ENCODE assay signal across 23 mouse cellular contexts in genomic region chr6:24583456-24583855, GRCm38 (mm10). TPM values are rescaled to one million over a fixed set of nuclear protein-coding genes. Genes with fewer than 3 reads are reported as not detected.
DNase-seq lines count a peak whose midpoint lies in the region; ATAC-seq lines count a peak whose summit lies in the region.
"Had no signal": no experiment of that assay in that cellular context is flagged by ENCODE, and none has a peak within 500 bp of the region (broad histone marks: within the 10 kb centered on the region; RNA-seq: fewer than 3 reads in every experiment).

No protein-coding gene starts in this region.

- no peaks in the 10 kb centered on the region for H3K27me3 ChIP-seq in heart, embryonic 10.5 days (ENCODE audit: insufficient read depth, poor library complexity, severe bottlenecking)
- no peaks in the 10 kb centered on the region for H3K27me3 ChIP-seq in heart, embryonic 12.5 days (replicated peaks)
- H3K27me3 ChIP-seq: embryonic facial prominence, embryonic 12.5 days; forebrain, embryonic 15.5 days; intestine, embryonic 15.5 days had no signal

- no peak for ATAC-seq in heart, embryonic 12.5 days (ENCODE audit: insufficient number of reproducible peaks, low FRiP score)
- ATAC-seq: forebrain, embryonic 15.5 days; intestine, embryonic 15.5 days had no signal

- intact Hi-C loops in heart, postnatal 10 days (cut with DNase I): no loop called here

- WGBS in heart, embryonic 10.5 days: 83% methylated on average over 3 of the region's 3 CpGs
- 70% methylated on average over 3 of the region's 3 CpGs for WGBS in heart, embryonic 12.5 days

- no peak overlapping the region for H3K4me3 ChIP-seq in heart, embryonic 10.5 days
- no peak overlapping the region for H3K4me3 ChIP-seq in heart, embryonic 12.5 days
- H3K4me3 ChIP-seq: embryonic facial prominence, embryonic 12.5 days; forebrain, embryonic 15.5 days; hindbrain, embryonic 10.5 days; intestine, embryonic 15.5 days had no signal

- no peaks in the 10 kb centered on the region for H3K36me3 ChIP-seq in heart, embryonic 10.5 days
- H3K36me3 ChIP-seq in heart, embryonic 12.5 days: no peaks in the 10 kb centered on the region
- H3K36me3 ChIP-seq: embryonic facial prominence, embryonic 12.5 days; forebrain, embryonic 15.5 days; hindbrain, embryonic 10.5 days; intestine, embryonic 15.5 days had no signal

- DNase-seq in adrenal gland, postnatal 10 days: peak; percentile 18
- no peak for DNase-seq in adrenal gland, adult 2 months
- DNase-seq in heart, adult 11 months: peak; percentile 98
- DNase-seq in heart, embryonic 10.5 days (ENCODE audit: low spot score): no peak
- peak; percentile 78 to 82 for DNase-seq in heart, adult 9 months (ENCODE audit: low spot score in 2 of 2)
- DNase-seq in heart, postnatal 10 days: peak; percentile 18 to 31
- no peak for DNase-seq in yolk sac, embryonic 10.5 days (ENCODE audit: low spot score)
- DNase-seq: adrenal gland, postnatal 36 days; cerebellum, adult 2 months; cerebellum, postnatal 25 days; kidney, adult 18-20 months had no signal

- no peak overlapping the region for H3K4me2 ChIP-seq in heart, embryonic 12.5 days
- H3K4me2 ChIP-seq: embryonic facial prominence, embryonic 12.5 days; forebrain, embryonic 15.5 days; hindbrain, embryonic 14.5 days; intestine, embryonic 15.5 days had no signal

- no peak overlapping the region for H3K9ac ChIP-seq in heart, embryonic 12.5 days
- H3K9ac ChIP-seq: embryonic facial prominence, embryonic 12.5 days; forebrain, embryonic 15.5 days; hindbrain, embryonic 14.5 days; intestine, embryonic 15.5 days had no signal

- H3K9me3 ChIP-seq in heart, embryonic 10.5 days: no peaks in the 10 kb centered on the region
- 0 out of 2 replicates have a peak, but pooled peaks cover 2% of the 10 kb centered on the region for H3K9me3 ChIP-seq in heart, embryonic 12.5 days (replicated peaks)
- H3K9me3 ChIP-seq: embryonic facial prominence, embryonic 12.5 days; forebrain, embryonic 15.5 days; hindbrain, embryonic 10.5 days; intestine, embryonic 15.5 days had no signal

- peaks cover 30% of the 10 kb centered on the region for H3K4me1 ChIP-seq in heart, embryonic 10.5 days
- peaks cover 26% of the 10 kb centered on the region for H3K4me1 ChIP-seq in heart, embryonic 12.5 days (replicated peaks)
- H3K4me1 ChIP-seq: forebrain, embryonic 15.5 days; intestine, embryonic 15.5 days had no signal

- no peak overlapping the region for H3K27ac ChIP-seq in heart, embryonic 10.5 days
- no peak overlapping the region for H3K27ac ChIP-seq in heart, embryonic 12.5 days (ENCODE audit: poor library complexity, severe bottlenecking)
- H3K27ac ChIP-seq: embryonic facial prominence, embryonic 12.5 days; forebrain, embryonic 15.5 days; hindbrain, embryonic 10.5 days; hindbrain, embryonic 14.5 days; intestine, embryonic 15.5 days had no signal

RNA-seq across cellular contexts. Expression of gene Lmod2, which starts 14.1 kb away (rescaled TPM):
- 10 to 100 TPM; 11.5 to 17.4 TPM for total RNA-seq in adrenal gland, postnatal 10 days (2021)
- total RNA-seq in adrenal gland, adult 2 months (2021): under 1 TPM in 1 of 2 experiments, not detected in 1; 0.29 TPM
- not detected in 2 replicates for polyA plus RNA-seq in adrenal gland, adult 2 months (2012; rRNA removed)
- 19.9 and 36.7 TPM in 2 replicates for polyA plus RNA-seq in heart, embryonic 10.5 days (2016; fragmentation: Nextera tagmentation; extraction: Ambion mirVana)
- 45.3 and 49.3 TPM in 2 replicates for polyA plus RNA-seq in heart, embryonic 12.5 days (2016; fragmentation: Nextera tagmentation; extraction: Ambion mirVana)
- total RNA-seq in heart, postnatal 10 days (2021): 100 to 1,000 TPM; 278 to 346 TPM
- total RNA-seq: granulocyte monocyte progenitor cell, adult 5-6 weeks; MEL had no signal
- polyA plus RNA-seq: cortical plate, adult 2 months; forebrain, embryonic 11.5 days; forebrain, embryonic 15.5 days; hindbrain, embryonic 10.5 days; hindbrain, embryonic 14.5 days; intestine, embryonic 15.5 days; kidney, embryonic 14.5 days had no signal

RNA-seq across cellular contexts. Expression of gene Asb15, which starts 55.5 kb away (rescaled TPM):
- total RNA-seq in adrenal gland, postnatal 10 days (2021): under 1 TPM; 0.12 to 0.82 TPM
- not detected for total RNA-seq in adrenal gland, adult 2 months (2021)
- polyA plus RNA-seq in adrenal gland, adult 2 months (2012; rRNA removed): not detected in 2 replicates
- polyA plus RNA-seq in heart, embryonic 10.5 days (2016; fragmentation: Nextera tagmentation; extraction: Ambion mirVana): not detected in 2 replicates
- polyA plus RNA-seq in heart, embryonic 12.5 days (2016; fragmentation: Nextera tagmentation; extraction: Ambion mirVana): 0.24 TPM in 1 of 2 replicates, not detected in the other
- total RNA-seq in heart, postnatal 10 days (2021): 10 to 100 TPM; 20.1 to 22.7 TPM
- total RNA-seq: adrenal gland, postnatal 36 days; granulocyte monocyte progenitor cell, adult 5-6 weeks; MEL had no signal
- polyA plus RNA-seq: C2C12; embryonic facial prominence, embryonic 12.5 days; forebrain, embryonic 11.5 days; forebrain, embryonic 15.5 days; hindbrain, embryonic 10.5 days; intestine, embryonic 15.5 days had no signal

RNA-seq across cellular contexts. Expression of gene Ndufa5, which starts 55.6 kb away (rescaled TPM):
- total RNA-seq in adrenal gland, postnatal 10 days (2021): 100 to 1,000 TPM; 478 to 607 TPM
- total RNA-seq in adrenal gland, adult 2 months (2021): 100 to 1,000 TPM; 305 to 386 TPM
- polyA plus RNA-seq in adrenal gland, adult 2 months (2012; rRNA removed): 0.34 and 0.90 TPM in 2 replicates
- 471 and 587 TPM in 2 replicates for polyA plus RNA-seq in heart, embryonic 10.5 days (2016; fragmentation: Nextera tagmentation; extraction: Ambion mirVana)
- polyA plus RNA-seq in heart, embryonic 12.5 days (2016; fragmentation: Nextera tagmentation; extraction: Ambion mirVana): 715 and 719 TPM in 2 replicates
- 1,000 to 10,000 TPM; 1,040 to 1,065 TPM for total RNA-seq in heart, postnatal 10 days (2021)

Comparison
In these comparisons a context has a peak if more than half of its experiments do, and no peak if none do; other contexts are left out.
1. DNase-seq: peak in adrenal gland, postnatal 10 days (single experiment), heart, adult 11 months (single experiment), heart, adult 9 months (2 of 2) and heart, postnatal 10 days (2 of 2); none in adrenal gland, adult 2 months (single experiment), heart, embryonic 10.5 days (single experiment) and yolk sac, embryonic 10.5 days (single experiment).
2. RNA of gene Lmod2, which starts 14.1 kb away (total RNA-seq): 278 to 346 TPM in heart, postnatal 10 days; 11.5 to 17.4 TPM in adrenal gland, postnatal 10 days and 0.29 TPM in adrenal gland, adult 2 months; every median in the first group is over 10 times any median in the second.
3. RNA of gene Asb15, which starts 55.5 kb away (total RNA-seq): 20.1 to 22.7 TPM in heart, postnatal 10 days; 0.12 to 0.82 TPM in adrenal gland, postnatal 10 days and not detected in adrenal gland, adult 2 months; every median in the first group is over 10 times any median in the second.